Mouse (Mus musculus): ENCODE results near the gene Abhd16b. TPM values are rescaled to one million over a fixed set of nuclear protein-coding genes. Genes with fewer than 3 reads are reported as not detected.

Abhd16b gene
- polyA plus RNA-seq, 1 experiment from 2014 or later: not detected

- Histone ChIP-seq H3K27me3 (peaks cover 44% of the 10 kb centered on the region), H3K36me3 (no peaks in the 10 kb centered on the region), H3K4me1 (replicated peaks) (peaks cover 14% of the 10 kb centered on the region), H3K4me3 (replicated peaks) (no peak overlapping the region), H3K27ac (no peak overlapping the region), H3K9me3 (no peaks in the 10 kb centered on the region), H3K9ac (replicated peaks) (no peak overlapping the region), H3K4me2 (no peak overlapping the region)
- 45% methylated on average over 7 of the region's 7 CpGs for WGBS
- ATAC-seq (ENCODE audit: insufficient number of reproducible peaks, insufficient read depth, low FRiP score, low TSS enrichment, low read depth): no peak
Measured at GRCm38 (mm10) chr2:181463008-181463738, 29.8 kb upstream of the Abhd16b start.

DNA sequence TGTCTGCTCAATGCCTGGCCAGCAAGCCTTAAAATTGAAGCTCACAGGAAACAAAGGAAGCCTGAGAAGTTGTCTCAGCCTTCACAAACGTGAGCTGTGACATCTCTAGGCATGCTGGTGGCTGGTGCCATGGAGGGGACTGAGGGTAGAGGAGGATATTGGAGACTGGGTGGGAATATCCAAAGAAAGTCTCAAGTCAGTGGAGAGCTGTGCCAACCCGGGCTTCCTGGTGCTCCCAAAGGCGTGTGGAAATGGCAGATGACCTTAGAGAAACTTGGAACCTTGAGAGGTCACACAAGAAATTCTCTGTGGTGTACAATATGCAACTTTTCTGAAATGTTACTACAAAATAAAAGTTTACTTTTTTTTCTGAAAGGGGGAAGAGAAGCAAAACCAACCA is 27.6 kb upstream of the Abhd16b start:
- no peak overlapping the region for H3K27ac ChIP-seq
- no peaks in the 10 kb centered on the region for H3K36me3 ChIP-seq
- no peaks in the 10 kb centered on the region for H3K9me3 ChIP-seq
- no peak overlapping the region for H3K4me3 ChIP-seq (replicated peaks)
- H3K27me3 ChIP-seq: peaks cover 27% of the 10 kb centered on the region
- H3K9ac ChIP-seq (replicated peaks): no peak overlapping the region
- H3K4me2 ChIP-seq: no peak overlapping the region
- H3K4me1 ChIP-seq (replicated peaks): peaks cover 2% of the 10 kb centered on the region; the same call in 1 of the 2 replicates
- no peak for ATAC-seq (ENCODE audit: insufficient number of reproducible peaks, insufficient read depth, low FRiP score, low TSS enrichment, low read depth)
- whole genome bisulfite sequencing: 60% methylated on average over 3 of the region's 3 CpGs

GRCm38 (mm10) chr2:181470285-181470684 is 22.7 kb upstream of the Abhd16b start:
- H3K4me3 ChIP-seq (replicated peaks): no peak overlapping the region
- H3K4me2 ChIP-seq: no peak overlapping the region
- H3K27me3 ChIP-seq: no peaks in the 10 kb centered on the region
- no peaks in the 10 kb centered on the region for H3K4me1 ChIP-seq (replicated peaks)
- H3K27ac ChIP-seq: no peak overlapping the region
- WGBS: 61% methylated on average over 2 of the region's 2 CpGs
- ATAC-seq (ENCODE audit: insufficient number of reproducible peaks, insufficient read depth, low FRiP score, low TSS enrichment, low read depth): no peak
- no peaks in the 10 kb centered on the region for H3K9me3 ChIP-seq
- H3K9ac ChIP-seq (replicated peaks): no peak overlapping the region
- H3K36me3 ChIP-seq: no peaks in the 10 kb centered on the region

- Histone ChIP-seq H3K9me3 (no peaks in the 10 kb centered on the region), H3K27ac (no peak overlapping the region), H3K4me3 (replicated peaks) (no peak overlapping the region), H3K36me3 (no peaks in the 10 kb centered on the region), H3K27me3 (no peaks in the 10 kb centered on the region), H3K4me1 (replicated peaks) (no peaks in the 10 kb centered on the region), H3K4me2 (no peak overlapping the region), H3K9ac (replicated peaks) (no peak overlapping the region)
- ATAC-seq (ENCODE audit: insufficient number of reproducible peaks, insufficient read depth, low FRiP score, low TSS enrichment, low read depth): no peak
- WGBS: 52% methylated on average over 5 of the region's 5 CpGs
Measured at GRCm38 (mm10) chr2:181471246-181471645, 21.8 kb upstream of the Abhd16b start.

GRCm38 (mm10) chr2:181472256-181472827 is 20.7 kb upstream of the Abhd16b start:
- H3K9me3 ChIP-seq: no peaks in the 10 kb centered on the region
- no peaks in the 10 kb centered on the region for H3K27me3 ChIP-seq
- no peak overlapping the region for H3K4me2 ChIP-seq
- ATAC-seq (ENCODE audit: insufficient number of reproducible peaks, insufficient read depth, low FRiP score, low TSS enrichment, low read depth): no peak
- WGBS: 92% methylated on average over 1 of the region's 1 CpGs
- H3K4me3 ChIP-seq (replicated peaks): no peak overlapping the region
- H3K36me3 ChIP-seq: no peaks in the 10 kb centered on the region
- no peak overlapping the region for H3K27ac ChIP-seq
- H3K9ac ChIP-seq (replicated peaks): no peak overlapping the region
- no peaks in the 10 kb centered on the region for H3K4me1 ChIP-seq (replicated peaks)

- Histone ChIP-seq H3K36me3 (no peaks in the 10 kb centered on the region), H3K27me3 (no peaks in the 10 kb centered on the region), H3K4me2 (no peak overlapping the region), H3K9me3 (no peaks in the 10 kb centered on the region), H3K4me3 (replicated peaks) (no peak overlapping the region), H3K9ac (replicated peaks) (no peak overlapping the region), H3K4me1 (replicated peaks) (peaks cover 24% of the 10 kb centered on the region), H3K27ac (no peak overlapping the region)
- no peak for ATAC-seq (ENCODE audit: insufficient number of reproducible peaks, insufficient read depth, low FRiP score, low TSS enrichment, low read depth)
- 51% methylated on average over 2 of the region's 2 CpGs for WGBS
Measured at GRCm38 (mm10) chr2:181483120-181483519, 9.9 kb upstream of the Abhd16b start.

DNA sequence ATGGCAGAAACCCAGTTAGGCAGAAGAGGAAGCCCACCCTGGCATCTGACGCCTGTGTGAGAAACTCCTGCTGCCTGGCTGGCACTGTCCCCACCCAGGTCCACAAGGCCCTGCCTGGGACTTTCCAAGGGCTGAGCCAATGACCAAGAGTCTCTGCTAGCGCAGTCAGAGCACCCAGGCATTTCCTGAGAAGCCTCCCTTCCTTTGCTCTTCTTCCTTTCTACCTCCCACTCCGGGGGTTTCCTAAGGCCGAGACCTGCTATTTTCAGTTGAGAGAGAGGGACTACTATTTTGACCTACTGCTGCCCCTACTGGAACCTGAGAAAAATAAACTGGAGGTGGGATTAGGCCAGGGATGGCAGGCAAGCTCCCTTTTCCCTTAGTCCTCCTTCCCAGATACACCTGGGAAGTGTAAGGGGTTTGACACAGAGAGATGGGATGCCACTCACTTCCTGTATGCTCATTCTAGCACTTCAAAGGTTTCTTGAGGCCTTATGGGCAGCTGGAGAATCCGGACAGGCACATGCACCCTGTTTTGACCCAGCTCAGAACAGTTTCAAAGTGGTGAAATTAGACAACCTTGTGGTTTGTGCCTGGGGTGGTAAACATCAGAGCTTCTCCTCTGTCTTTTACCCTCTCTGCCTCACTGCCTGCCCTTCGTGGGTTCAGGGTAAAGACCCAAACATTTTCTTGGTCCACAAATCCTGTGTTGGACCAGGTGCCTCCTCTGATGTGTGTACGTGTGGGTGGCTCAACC is 9.3 kb upstream of the Abhd16b start:
- peak; percentile 26; the same call in 1 of the 2 replicates for ATAC-seq (ENCODE audit: insufficient number of reproducible peaks, insufficient read depth, low FRiP score, low TSS enrichment, low read depth)
- Histone ChIP-seq H3K9me3 (no peaks in the 10 kb centered on the region), H3K27me3 (no peaks in the 10 kb centered on the region), H3K27ac (no peak overlapping the region), H3K4me2 (no peak overlapping the region), H3K4me3 (replicated peaks) (no peak overlapping the region), H3K4me1 (replicated peaks) (peaks cover 25% of the 10 kb centered on the region), H3K9ac (replicated peaks) (no peak overlapping the region), H3K36me3 (no peaks in the 10 kb centered on the region)
- WGBS: 35% methylated on average over 7 of the region's 7 CpGs

GRCm38 (mm10) chr2:181484456-181485233 is 8.4 kb upstream of the Abhd16b start:
- Histone ChIP-seq H3K4me2 (no peak overlapping the region), H3K9me3 (no peaks in the 10 kb centered on the region), H3K27ac (no peak overlapping the region), H3K4me1 (replicated peaks) (peaks cover 25% of the 10 kb centered on the region), H3K9ac (replicated peaks) (no peak overlapping the region), H3K4me3 (replicated peaks) (no peak overlapping the region), H3K36me3 (no peaks in the 10 kb centered on the region), H3K27me3 (no peaks in the 10 kb centered on the region)
- no peak for ATAC-seq (ENCODE audit: insufficient number of reproducible peaks, insufficient read depth, low FRiP score, low TSS enrichment, low read depth)
- 83% methylated on average over 6 of the region's 6 CpGs for WGBS

- Histone ChIP-seq H3K27ac (peak overlapping the region; percentile 59; the same call in 1 of the 2 replicates), H3K4me3 (replicated peaks) (no peak overlapping the region), H3K9me3 (no peaks in the 10 kb centered on the region), H3K9ac (replicated peaks) (no peak overlapping the region), H3K4me1 (replicated peaks) (peaks cover 25% of the 10 kb centered on the region), H3K36me3 (no peaks in the 10 kb centered on the region), H3K27me3 (no peaks in the 10 kb centered on the region), H3K4me2 (no peak overlapping the region)
- 13% methylated on average over 1 of the region's 1 CpGs for WGBS
- ATAC-seq (ENCODE audit: insufficient number of reproducible peaks, insufficient read depth, low FRiP score, low TSS enrichment, low read depth): no peak
Measured at GRCm38 (mm10) chr2:181485741-181486140, 7.3 kb upstream of the Abhd16b start.

GRCm38 (mm10) chr2:181487338-181488277 is 5.4 kb upstream of the Abhd16b start:
- H3K9me3 ChIP-seq: no peaks in the 10 kb centered on the region
- H3K4me1 ChIP-seq (replicated peaks): peaks cover 25% of the 10 kb centered on the region
- no peaks in the 10 kb centered on the region for H3K27me3 ChIP-seq
- 11% methylated on average over 5 of the region's 5 CpGs for WGBS
- no peak overlapping the region for H3K9ac ChIP-seq (replicated peaks)
- H3K4me2 ChIP-seq: peak overlapping the region; percentile 34
- H3K36me3 ChIP-seq: no peaks in the 10 kb centered on the region
- H3K4me3 ChIP-seq (replicated peaks): no peak overlapping the region
- peak; percentile 68; the same call in 1 of the 2 replicates for ATAC-seq (ENCODE audit: insufficient number of reproducible peaks, insufficient read depth, low FRiP score, low TSS enrichment, low read depth)
- peak overlapping the region; percentile 75 for H3K27ac ChIP-seq
